Mouse (Mus musculus): ENCODE results near the gene Ppm1h. TPM values are rescaled to one million over a fixed set of nuclear protein-coding genes. Genes with fewer than 3 reads are reported as not detected.

Gene Ppm1h
- polyA plus RNA-seq, 2 experiments from 2014 or later, result 50.3 to 52.7 TPM

- no peak for ATAC-seq
These were observed 305.3 kb downstream of the Ppm1h start for GRCm38 (mm10) chr10:122983579-122984530.

- ATAC-seq, result no peak
These were observed 306.1 kb downstream of the Ppm1h start for GRCm38 (mm10) chr10:122984531-122985251.

GRCm38 (mm10) chr10:122985252-122985514 is 306.6 kb downstream of the Ppm1h start:
- peak; percentile 52 for ATAC-seq

GRCm38 (mm10) chr10:122985515-122986319 is 307.2 kb downstream of the Ppm1h start:
- peak; percentile 40 for ATAC-seq

- peak; percentile 29 for ATAC-seq
These were observed 308.0 kb downstream of the Ppm1h start for GRCm38 (mm10) chr10:122986320-122987225.

- peak; percentile 48 for ATAC-seq
These were observed 309.1 kb downstream of the Ppm1h start for GRCm38 (mm10) chr10:122987671-122988128.

- ATAC-seq, result no peak
These were observed 309.8 kb downstream of the Ppm1h start for GRCm38 (mm10) chr10:122988372-122988771.

GRCm38 (mm10) chr10:122989916-122990315 is 311.4 kb downstream of the Ppm1h start:
- no peak for ATAC-seq

- ATAC-seq, result no peak
These were observed 312.0 kb downstream of the Ppm1h start for GRCm38 (mm10) chr10:122990606-122991005.

- ATAC-seq, result no peak
These were observed 312.5 kb downstream of the Ppm1h start for GRCm38 (mm10) chr10:122991053-122991452.

- no peak for ATAC-seq
These were observed 313.1 kb downstream of the Ppm1h start for GRCm38 (mm10) chr10:122991648-122992047.

- ATAC-seq, result no peak
These were observed 316.0 kb downstream of the Ppm1h start for GRCm38 (mm10) chr10:122994402-122995107.

Other genes with a start within 250 kb of the Ppm1h start
- gene Avpr1a, start 230.3 kb upstream of the Ppm1h start, polyA plus RNA-seq (2017; shearing (Covaris generic)), result not detected

All from CD4-positive, CD25-positive, alpha-beta regulatory T cell, adult 4 months (primary cell).